ENCODE assay signal across 15 mouse cellular contexts in the genomic region with DNA sequence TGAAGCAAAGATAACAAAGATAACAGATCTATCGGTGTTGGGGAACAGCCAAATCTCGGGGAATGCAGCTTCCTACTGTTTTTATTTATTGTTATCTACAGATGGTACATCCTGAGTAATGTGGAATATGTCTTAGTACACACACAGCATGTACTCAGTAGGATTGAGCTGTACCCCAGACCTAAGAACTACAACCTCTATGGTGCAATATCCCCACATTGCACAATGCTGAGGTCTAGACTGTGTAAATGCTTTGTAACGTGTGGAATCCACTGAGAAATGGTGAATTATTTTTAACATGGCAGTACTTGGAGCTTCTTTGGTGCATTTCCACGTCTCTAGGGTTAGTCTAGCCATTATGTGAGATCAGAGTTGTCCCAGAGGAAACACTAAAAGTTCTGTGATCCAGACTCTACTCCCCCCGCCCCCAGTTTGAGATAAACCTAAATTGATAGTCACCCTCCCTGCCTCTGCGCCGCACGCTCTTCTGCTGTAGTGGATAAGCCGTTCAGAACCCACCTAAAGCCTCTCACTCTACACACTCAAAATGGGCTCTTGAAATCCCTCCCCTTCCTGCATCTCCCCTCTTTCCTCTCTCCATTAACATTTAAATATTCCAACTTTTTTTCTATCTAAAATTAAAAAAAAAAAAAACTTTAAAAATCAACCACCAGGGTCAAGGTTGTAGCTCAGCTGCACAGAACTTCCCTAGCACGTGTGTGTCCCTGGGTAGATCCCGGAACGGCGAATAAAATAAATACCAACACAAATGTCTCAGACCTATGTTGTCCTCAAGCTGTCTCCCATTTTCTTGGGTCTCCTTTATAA. TPM values are rescaled to one million over a fixed set of nuclear protein-coding genes. Genes with fewer than 3 reads are reported as not detected.
A peak's percentile ranks its signal among the peaks of the same experiment; 100 is the strongest.
DNase-seq lines count a peak whose midpoint lies in the region; ATAC-seq and TF ChIP-seq lines count a peak whose summit lies in the region.
"Had no signal": no experiment of that assay in that cellular context is flagged by ENCODE, and none has a peak within 500 bp of the region (broad histone marks: within the 10 kb centered on the region; RNA-seq: fewer than 3 reads in every experiment).

No protein-coding gene starts in this region.

- H3K27me3 ChIP-seq in intestine, embryonic 15.5 days (replicated peaks) = no peaks in the 10 kb centered on the region
- no peaks in the 10 kb centered on the region for H3K27me3 ChIP-seq in intestine, postnatal 0 days (replicated peaks; ENCODE audit: control insufficient read depth, insufficient read depth, low read length)
- H3K27me3 ChIP-seq in liver, embryonic 13.5 days = no peaks in the 10 kb centered on the region
- no peaks in the 10 kb centered on the region for H3K27me3 ChIP-seq in thymus, adult 2 months (ENCODE audit: control insufficient read depth, insufficient read depth, low read length)
- H3K27me3 ChIP-seq: hindbrain, embryonic 13.5 days; limb, embryonic 12.5 days; neural tube, embryonic 12.5 days; stomach, embryonic 15.5 days had no signal

- H3K27ac ChIP-seq in intestine, embryonic 15.5 days = no peak overlapping the region
- H3K27ac ChIP-seq in intestine, postnatal 0 days (ENCODE audit: low read depth, low read length) = no peak overlapping the region
- H3K27ac ChIP-seq in liver, embryonic 13.5 days = peak overlapping the region; percentile 99
- H3K27ac ChIP-seq in thymus, adult 2 months (ENCODE audit: control insufficient read depth, insufficient read depth, low read length) = no peak overlapping the region
- H3K27ac ChIP-seq: hindbrain, embryonic 13.5 days; limb, embryonic 12.5 days; macrophage; neural tube, embryonic 12.5 days; stomach, embryonic 15.5 days had no signal

- no peak overlapping the region for H3K9ac ChIP-seq in intestine, embryonic 15.5 days
- H3K9ac ChIP-seq in intestine, postnatal 0 days (ENCODE audit: low read depth, low read length) = no peak overlapping the region
- peak overlapping the region; percentile 78 for H3K9ac ChIP-seq in liver, embryonic 13.5 days
- H3K9ac ChIP-seq: hindbrain, embryonic 13.5 days; limb, embryonic 12.5 days; neural tube, embryonic 12.5 days; stomach, embryonic 15.5 days had no signal

- no peaks in the 10 kb centered on the region for H3K9me3 ChIP-seq in intestine, embryonic 15.5 days
- H3K9me3 ChIP-seq in intestine, postnatal 0 days (ENCODE audit: control insufficient read depth) = no peaks in the 10 kb centered on the region
- H3K9me3 ChIP-seq in liver, embryonic 13.5 days (replicated peaks) = no peaks in the 10 kb centered on the region
- H3K9me3 ChIP-seq: hindbrain, embryonic 13.5 days; limb, embryonic 12.5 days; neural tube, embryonic 12.5 days; stomach, embryonic 15.5 days had no signal

- TF ChIP-seq POLR2A in thymus, adult 2 months (IDR thresholded peaks at IDR 0.05; ENCODE audit: control insufficient read depth, extremely low read depth, insufficient read depth, low read length, poor library complexity) = no peak

- H3K4me3 ChIP-seq in intestine, embryonic 15.5 days (replicated peaks) = no peak overlapping the region
- H3K4me3 ChIP-seq in intestine, postnatal 0 days (ENCODE audit: low read depth, low read length) = no peak overlapping the region
- peak overlapping the region; percentile 18 for H3K4me3 ChIP-seq in liver, embryonic 13.5 days (replicated peaks)
- H3K4me3 ChIP-seq in thymus, adult 2 months (ENCODE audit: control insufficient read depth, insufficient read depth, low read length) = no peak overlapping the region
- H3K4me3 ChIP-seq: hindbrain, embryonic 13.5 days; limb, embryonic 12.5 days; neural tube, embryonic 12.5 days; stomach, embryonic 15.5 days had no signal

- H3K36me3 ChIP-seq in intestine, embryonic 15.5 days = no peaks in the 10 kb centered on the region
- no peaks in the 10 kb centered on the region for H3K36me3 ChIP-seq in intestine, postnatal 0 days (ENCODE audit: control insufficient read depth, insufficient read depth)
- H3K36me3 ChIP-seq in liver, embryonic 13.5 days = no peaks in the 10 kb centered on the region
- H3K36me3 ChIP-seq in thymus, adult 2 months (ENCODE audit: control insufficient read depth, insufficient read depth, low read length) = no peaks in the 10 kb centered on the region
- H3K36me3 ChIP-seq: hindbrain, embryonic 13.5 days; limb, embryonic 12.5 days; neural tube, embryonic 12.5 days; stomach, embryonic 15.5 days had no signal

- TF ChIP-seq CTCF in intestine, postnatal 0 days (IDR thresholded peaks at IDR 0.05; ENCODE audit: low read depth) = no peak
- no peak for TF ChIP-seq CTCF in thymus, adult 2 months (IDR thresholded peaks at IDR 0.05; ENCODE audit: borderline replicate concordance, control insufficient read depth, extremely low read depth, insufficient read depth, low read length, poor library complexity)

- WGBS in intestine, embryonic 15.5 days = 87% methylated on average over 13 of the region's 13 CpGs
- WGBS in intestine, postnatal 0 days = 87% methylated on average over 13 of the region's 13 CpGs
- WGBS in liver, embryonic 13.5 days (ENCODE audit: insufficient replicate concordance) = 35% methylated on average over 13 of the region's 13 CpGs
- WGBS in thymus, adult 2 months = 94% methylated on average over 13 of the region's 13 CpGs

- H3K4me2 ChIP-seq in intestine, embryonic 15.5 days (replicated peaks) = no peak overlapping the region
- H3K4me2 ChIP-seq in intestine, postnatal 0 days (replicated peaks; ENCODE audit: low read depth) = no peak overlapping the region
- peak overlapping the region; percentile 70 for H3K4me2 ChIP-seq in liver, embryonic 13.5 days
- H3K4me2 ChIP-seq: hindbrain, embryonic 13.5 days; limb, embryonic 12.5 days; neural tube, embryonic 12.5 days; stomach, embryonic 15.5 days had no signal

- peak; percentile 58 for DNase-seq in liver, embryonic 13.5 days
- no peak for DNase-seq in thymus, adult 2 months
- DNase-seq in lung, postnatal 25 days (ENCODE audit: low spot score) = no peak
- no peak for DNase-seq in adrenal gland, adult (ENCODE audit: inconsistent age in 2 of 2, low spot score in 1 of 2)
- DNase-seq: adrenal gland, postnatal 36 days; cerebellum, adult 9-10 months; thymus, postnatal 25 days had no signal

- H3K4me1 ChIP-seq in intestine, embryonic 15.5 days (replicated peaks) = no peaks in the 10 kb centered on the region
- H3K4me1 ChIP-seq in intestine, postnatal 0 days (replicated peaks; ENCODE audit: control insufficient read depth, insufficient read depth, low read length) = no peaks in the 10 kb centered on the region
- H3K4me1 ChIP-seq in liver, embryonic 13.5 days (replicated peaks) = peaks cover 72% of the 10 kb centered on the region
- 0 out of 2 replicates have a peak, but pooled peaks cover 2% of the 10 kb centered on the region for H3K4me1 ChIP-seq in thymus, adult 2 months (replicated peaks; ENCODE audit: control insufficient read depth, insufficient read depth, low read length)
- H3K4me1 ChIP-seq: neural tube, embryonic 12.5 days; stomach, embryonic 15.5 days had no signal

- peak; percentile 46; the same call in 1 of the 2 replicates for ATAC-seq in intestine, embryonic 15.5 days
- ATAC-seq in intestine, postnatal 0 days = no peak
- peak; percentile 54 for ATAC-seq in erythroblast, adult 5-6 weeks (replicated peaks; ENCODE audit: low FRiP score, poor library complexity, severe bottlenecking)
- ATAC-seq in liver, embryonic 13.5 days (ENCODE audit: low read depth) = peak; percentile 67

RNA-seq across cellular contexts. Expression of a gene that starts 47.4 kb away (rescaled TPM):
- 19.2 and 20.3 TPM in 2 replicates for polyA plus RNA-seq in intestine, embryonic 15.5 days (2015; fragmentation: Nextera tagmentation; extraction: Ambion mirVana)
- polyA plus RNA-seq in intestine, postnatal 0 days (2015; fragmentation: Nextera tagmentation; extraction: Ambion mirVana) = 21.2 and 23.8 TPM in 2 replicates
- 268 and 286 TPM in 2 replicates for total RNA-seq in erythroblast, adult 5-6 weeks (2015; ENCODE audit: low replicate concordance)
- 270 and 271 TPM in 2 replicates for total RNA-seq in erythroblast, adult 5-6 weeks (2017; ENCODE audit: low replicate concordance)
- polyA plus RNA-seq in liver, embryonic 13.5 days (2015; fragmentation: Nextera tagmentation; extraction: Ambion mirVana) = 34.7 and 39.3 TPM in 2 replicates
- 21.7 and 27.5 TPM in 2 replicates for polyA plus RNA-seq in thymus, adult 2 months (2012; rRNA removed)
